Mouse (Mus musculus) stomach, postnatal 0 days (tissue): Measurements from ENCODE around the gene Ccdc82.

Source experiments
- CTCF ChIP-seq: IDR thresholded peaks from 2 replicates; pipeline ENCODE4 v1.5.1; 2016; ENCODE audit warnings: antibody characterized with exemption, low read depth, mild to moderate bottlenecking, moderate library complexity
- EP300 ChIP-seq: optimal IDR thresholded peaks from 2 replicates; pipeline ENCODE3; 2016; ENCODE audit warnings: antibody characterized with exemption

DNA sequence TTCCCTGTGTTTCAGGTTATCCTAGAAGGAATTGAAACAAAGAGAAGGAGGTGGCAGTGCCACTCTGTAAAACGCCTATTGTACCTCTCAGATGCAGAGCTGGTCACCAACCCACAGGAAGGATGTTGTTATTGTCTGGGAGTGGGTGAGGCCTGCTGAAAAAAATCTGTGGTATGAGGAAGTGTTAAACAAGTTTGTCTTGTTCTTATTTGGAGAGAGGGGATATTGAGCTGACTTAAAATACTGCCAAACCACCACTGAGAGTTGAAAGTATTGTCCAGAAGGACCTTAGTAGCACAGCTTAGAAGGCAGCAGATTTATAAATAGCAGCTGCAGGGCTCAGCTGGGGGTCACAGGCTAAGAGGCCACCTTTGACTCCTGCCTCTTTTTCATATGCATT, 76.9 kb downstream of the Ccdc82 start:
- TF ChIP-seq CTCF (no peak), EP300 (no peak)
